Mouse (Mus musculus) MEL (cell line): ENCODE data around the gene Ucp3. TPM values are rescaled to one million over a fixed set of nuclear protein-coding genes. Genes with fewer than 3 reads are reported as not detected.

ENCODE experiments used
- DNase-seq: peaks from one replicate; pipeline ENCODE4 v3.0.0; 2011; ENCODE audit warnings: low read depth, low spot score
- H3K27ac ChIP-seq: 2 replicates; pipeline ENCODE4 v1.5.1; 2012; ENCODE audit warnings: low read depth, mild to moderate bottlenecking, control low read depth, low read length, moderate library complexity; ENCODE audit not compliant: control insufficient read depth
- H3K27me3 ChIP-seq, 2 experiments: fragments of 150-350 bp in 1 of 2; sonication (generic) in 1 of 2; 2 replicates each; pipeline ENCODE4 v1.6.1; 2012; ENCODE audit warnings: low read length in 2 of 2, mild to moderate bottlenecking in 2 of 2, improper control_type of control experiment in 1 of 2, moderate library complexity in 1 of 2; ENCODE audit not compliant: insufficient read depth in 2 of 2, control insufficient read depth in 1 of 2
- H3K36me3 ChIP-seq, 2 experiments: 2 replicates each; pipeline ENCODE4 v1.6.1; 2012 to 2014; ENCODE audit warnings: low read length in 2 of 2, improper control_type of control experiment in 1 of 2, inconsistent platforms in 1 of 2, mild to moderate bottlenecking in 1 of 2; ENCODE audit not compliant: insufficient read depth in 2 of 2, control insufficient read depth in 1 of 2
- H3K4me1 ChIP-seq, 2 experiments: fragments of 150-350 bp in 1 of 2; sonication (generic) in 1 of 2; 2 replicates each; pipeline ENCODE4 v1.6.1; 2012; ENCODE audit warnings: low read length in 2 of 2, improper control_type of control experiment in 1 of 2, mild to moderate bottlenecking in 1 of 2; ENCODE audit not compliant: insufficient read depth in 2 of 2, control insufficient read depth in 1 of 2
- H3K4me3 ChIP-seq, 2 experiments: fragments of 150-350 bp in 1 of 2; sonication (generic) in 1 of 2; 2 replicates each; pipeline ENCODE4 v1.5.1; 2012; ENCODE audit warnings: low read depth in 2 of 2, low read length in 2 of 2, mild to moderate bottlenecking in 2 of 2, moderate library complexity in 2 of 2, control low read depth in 1 of 2, improper control_type of control experiment in 1 of 2; ENCODE audit not compliant: control insufficient read depth in 1 of 2, insufficient read depth in 1 of 2
- H3K79me2 ChIP-seq: 2 replicates; pipeline ENCODE4 v1.6.1; 2012; ENCODE audit warnings: mild to moderate bottlenecking, low read length, moderate library complexity; ENCODE audit not compliant: control insufficient read depth, poor library complexity, insufficient read depth
- H3K9ac ChIP-seq: 2 replicates; pipeline ENCODE4 v1.6.1; 2012; ENCODE audit warnings: low read depth, mild to moderate bottlenecking, control low read depth, low read length, moderate library complexity; ENCODE audit not compliant: control insufficient read depth, poor library complexity, severe bottlenecking
- H3K9me3 ChIP-seq: fragments of 150-350 bp; sonication (generic); replicated peaks from 2 replicates; pipeline ENCODE4 v1.6.1; 2012; ENCODE audit warnings: mild to moderate bottlenecking, low read length, improper control_type of control experiment, moderate library complexity; ENCODE audit not compliant: insufficient read depth
- CHD1 ChIP-seq: IDR thresholded peaks from 2 replicates; pipeline ENCODE4 v1.6.1; 2012; ENCODE audit warnings: low read depth, mild to moderate bottlenecking, inconsistent platforms, low read length, improper control_type of control experiment
- ELF1 ChIP-seq: IDR thresholded peaks from 2 replicates; pipeline ENCODE4 v1.6.1; 2014; ENCODE audit warnings: low read depth, mild to moderate bottlenecking, inconsistent platforms, low read length, improper control_type of control experiment, moderate library complexity
- EP300 ChIP-seq, 2 experiments: IDR thresholded peaks; 2 replicates each; pipeline ENCODE4 v1.6.1; 2011; ENCODE audit warnings: improper control_type of control experiment in 2 of 2, low read length in 2 of 2, low read depth in 1 of 2, mild to moderate bottlenecking in 1 of 2
- ETS1 ChIP-seq: IDR thresholded peaks from 2 replicates; pipeline ENCODE4 v1.6.1; 2012; ENCODE audit warnings: low read depth, mild to moderate bottlenecking, inconsistent platforms, low read length, improper control_type of control experiment, moderate library complexity
- HCFC1 ChIP-seq: IDR thresholded peaks from 2 replicates; pipeline ENCODE4 v1.6.1; 2012; ENCODE audit warnings: low read depth, mild to moderate bottlenecking, inconsistent platforms, low read length, improper control_type of control experiment, moderate library complexity
- MAFK ChIP-seq: IDR thresholded peaks from 2 replicates; pipeline ENCODE4 v1.6.1; 2011; ENCODE audit warnings: low read depth, mild to moderate bottlenecking, low read length, improper control_type of control experiment, borderline replicate concordance
- MAX ChIP-seq: IDR thresholded peaks from 2 replicates; pipeline ENCODE4 v1.6.1; 2011; ENCODE audit warnings: low read length, improper control_type of control experiment
- MYB ChIP-seq: IDR thresholded peaks from 2 replicates; pipeline ENCODE4 v1.6.1; 2011; ENCODE audit warnings: mild to moderate bottlenecking, low read depth, low read length, improper control_type of control experiment
- POLR2A ChIP-seq, 2 experiments: IDR thresholded peaks; 2 replicates each; pipeline ENCODE4 v1.6.1; 2011 to 2012; ENCODE audit warnings: low read length in 2 of 2, mild to moderate bottlenecking in 2 of 2, control low read depth in 1 of 2, improper control_type of control experiment in 1 of 2, low read depth in 1 of 2, moderate library complexity in 1 of 2; ENCODE audit not compliant: control insufficient read depth in 1 of 2, insufficient read depth in 1 of 2, poor library complexity in 1 of 2
- POLR2AphosphoS2 ChIP-seq: IDR thresholded peaks from 2 replicates; pipeline ENCODE4 v1.6.1; 2011; ENCODE audit warnings: low read length, improper control_type of control experiment
- RCOR1 ChIP-seq: IDR thresholded peaks from 2 replicates; pipeline ENCODE4 v1.6.1; 2012; ENCODE audit warnings: low read depth, mild to moderate bottlenecking, inconsistent platforms, low read length, improper control_type of control experiment
- SIN3A ChIP-seq: IDR thresholded peaks from 2 replicates; pipeline ENCODE4 v1.6.1; 2012; ENCODE audit warnings: low read length, improper control_type of control experiment, inconsistent platforms
- SMC3 ChIP-seq: IDR thresholded peaks from 2 replicates; pipeline ENCODE4 v1.6.1; 2011; ENCODE audit warnings: low read depth, low read length, improper control_type of control experiment
- TAL1 ChIP-seq: IDR thresholded peaks from 2 replicates; pipeline ENCODE4 v1.6.1; 2012; ENCODE audit warnings: mild to moderate bottlenecking, inconsistent platforms, low read length, moderate library complexity, mixed read lengths
- TBP ChIP-seq: IDR thresholded peaks from 2 replicates; pipeline ENCODE4 v1.8.0; 2011; ENCODE audit warnings: low read depth, low read length, improper control_type of control experiment
- UBTF ChIP-seq: IDR thresholded peaks from 2 replicates; pipeline ENCODE4 v1.6.1; 2012; ENCODE audit warnings: low read depth, mild to moderate bottlenecking, inconsistent platforms, low read length, improper control_type of control experiment, moderate library complexity, borderline replicate concordance; ENCODE audit not compliant: insufficient read depth
- USF1 ChIP-seq: IDR thresholded peaks from 2 replicates; pipeline ENCODE4 v1.6.1; 2014; ENCODE audit warnings: low read depth, mild to moderate bottlenecking, inconsistent platforms, low read length, improper control_type of control experiment, moderate library complexity
- ZC3H11A ChIP-seq: IDR thresholded peaks from 2 replicates; pipeline ENCODE4 v1.6.1; 2012; ENCODE audit warnings: low read depth, mild to moderate bottlenecking, inconsistent platforms, low read length, improper control_type of control experiment
- ZNF384 ChIP-seq: IDR thresholded peaks from 2 replicates; pipeline ENCODE4 v1.6.1; 2012; ENCODE audit warnings: low read depth, mild to moderate bottlenecking, inconsistent platforms, low read length, improper control_type of control experiment
- polyA plus RNA-seq, 2 experiments: library from polyadenylated mRNA; stranded (reverse) in 1 of 2; unstranded in 1 of 2; fragments of >175 nt in 1 of 2; fragments of >200 nt in 1 of 2; gene quantifications; 2 replicates each; pipeline versions ENCODE4 v1.2.1 to v1.2.4; 2012; ENCODE audit warnings: low replicate concordance in 2 of 2, low read depth in 1 of 2; ENCODE audit not compliant: insufficient read length in 2 of 2, insufficient read depth in 1 of 2, missing spikeins in 1 of 2
- total RNA-seq: library from RNA; depleted of rRNA; stranded (reverse); fragments of 300-350 nt; gene quantifications from 2 replicates; pipeline ENCODE4 v1.2.3, GENCODE M21; 2012

Ucp3 gene
- total and polyA plus RNA-seq, 3 experiments: not detected

GRCm38 (mm10) chr7:100533503-100533902 lies 60.7 kb downstream of the Ucp3 start:
- Histone ChIP-seq H3K27me3 (no peaks in the 10 kb centered on the region), H3K79me2 (peaks cover 2% of the 10 kb centered on the region), H3K4me1 (peaks cover 3 to 22% of the 10 kb centered on the region in 2 experiments), H3K4me3 (no peak overlapping the region), H3K36me3 (peaks cover 0 to 8% of the 10 kb centered on the region in 2 experiments; a peak in 2 of 4 replicates)
- TF ChIP-seq TAL1 (no peak), SMC3 (no peak), TBP (no peak), ELF1 (no peak), HCFC1 (no peak), SIN3A (no peak)
- TF ChIP-seq, all 39 proteins: peak for 0
- no peak for DNase-seq
- no peak overlapping the region for H3K9ac ChIP-seq
- H3K9me3 ChIP-seq: no peaks in the 10 kb centered on the region
- no peak overlapping the region for H3K27ac ChIP-seq

DNA sequence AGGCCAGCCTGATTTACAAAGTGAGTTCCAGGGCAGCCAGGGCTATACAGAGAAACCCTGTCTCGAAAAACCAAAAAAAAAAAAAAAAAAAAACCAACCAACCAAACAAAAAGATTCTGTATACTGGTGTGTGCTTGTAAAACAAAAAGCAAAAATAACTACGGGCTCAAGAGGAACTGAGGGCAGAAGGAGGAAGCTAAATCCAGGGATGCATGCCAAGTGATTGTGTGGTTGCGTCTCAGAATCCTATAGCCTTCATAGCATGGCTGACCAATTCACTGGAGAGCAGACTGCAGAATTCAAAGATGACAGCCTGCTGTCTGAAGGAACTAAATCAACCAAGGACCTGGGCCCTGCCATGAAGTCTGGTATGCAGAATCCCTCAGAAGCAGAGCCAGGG lies 61.4 kb downstream of the Ucp3 start:
- Histone ChIP-seq H3K27ac (0 out of 2 replicates have a peak overlapping the region, but pooled peaks have one; percentile 12), H3K27me3 (no peaks in the 10 kb centered on the region), H3K9me3 (no peaks in the 10 kb centered on the region), H3K9ac (peak overlapping the region; percentile 14; the same call in 1 of the 2 replicates), H3K4me3 (peak overlapping the region; percentile 21 to 40; a peak in 3 of 4 replicates), H3K4me1 (peaks cover 3 to 22% of the 10 kb centered on the region in 2 experiments), H3K36me3 (peaks cover 0 to 8% of the 10 kb centered on the region in 2 experiments; a peak in 2 of 4 replicates), H3K79me2 (peaks cover 2% of the 10 kb centered on the region)
- DNase-seq: peak; percentile 86
- no peak for TF ChIP-seq RCOR1
- TF ChIP-seq POLR2AphosphoS2: no peak
- TF ChIP-seq UBTF: no peak
- TF ChIP-seq ETS1: 0 out of 2 replicates have a peak, but pooled peaks have one; percentile 15
- TF ChIP-seq EP300 (IDR thresholded peaks at IDR 0.05; ENCODE audit: low read depth in 1 of 2, low read length in 2 of 2): peak in 1 of 2 experiments; percentile 49; a peak in 1 of 4 replicates
- no peak for TF ChIP-seq POLR2A (IDR thresholded peaks at IDR 0.05; ENCODE audit: control insufficient read depth in 1 of 2, insufficient read depth in 1 of 2, low read depth in 1 of 2, low read length in 2 of 2, poor library complexity in 1 of 2)
- no peak for TF ChIP-seq ELF1
- TF ChIP-seq ZC3H11A: no peak
- TF ChIP-seq USF1: no peak
- no peak for TF ChIP-seq SIN3A
- no peak for TF ChIP-seq MAFK
- no peak for TF ChIP-seq CHD1
- 0 out of 2 replicates have a peak, but pooled peaks have one; percentile 12 for TF ChIP-seq ZNF384
- no peak for TF ChIP-seq MYB
- TF ChIP-seq SMC3: no peak
- TF ChIP-seq MAX: no peak
- no peak for TF ChIP-seq TBP
